Mouse (Mus musculus) hindbrain, postnatal 0 days (tissue): ENCODE results near the gene Cetn4. TPM values are rescaled to one million over a fixed set of nuclear protein-coding genes. Genes with fewer than 3 reads are reported as not detected.

Experiments
- ATAC-seq: fragments of 200-750 bp; cut with Nextera tagmentation; 2 replicates; pipeline ENCODE4 v1.8.0; 2017; ENCODE audit warnings: mild to moderate bottlenecking, moderate TSS enrichment, moderate library complexity
- DNase-seq: peaks from one replicate; pipeline ENCODE4 v3.0.0-alpha.2; 2015; ENCODE audit warnings: low spot score
- H3K27ac ChIP-seq: fragments of 300-500 bp; sonication (generic); 2 replicates; pipeline ENCODE4 v1.5.1; 2014; ENCODE audit warnings: mild to moderate bottlenecking
- H3K27me3 ChIP-seq: fragments of 300-500 bp; sonication (generic); 2 replicates; pipeline ENCODE4 v1.6.1; 2014; ENCODE audit warnings: low read length, mixed read lengths; ENCODE audit not compliant: insufficient read depth
- H3K36me3 ChIP-seq: fragments of 300-500 bp; sonication (generic); 2 replicates; pipeline ENCODE4 v1.6.1; 2014; ENCODE audit warnings: low read length, mixed read lengths; ENCODE audit not compliant: insufficient read depth
- H3K4me1 ChIP-seq: fragments of 300-500 bp; sonication (generic); 2 replicates; pipeline ENCODE4 v1.6.1; 2014; ENCODE audit warnings: antibody characterized with exemption, low read length, mixed read lengths; ENCODE audit not compliant: insufficient read depth
- H3K4me2 ChIP-seq: fragments of 300-500 bp; sonication (generic); 2 replicates; pipeline ENCODE4 v1.6.1; 2014; ENCODE audit warnings: low read depth, mild to moderate bottlenecking, low read length, moderate library complexity, mixed read lengths
- H3K4me3 ChIP-seq: fragments of 300-500 bp; sonication (generic); 2 replicates; pipeline ENCODE4 v1.5.1; 2014; ENCODE audit warnings: low read length
- H3K9ac ChIP-seq: fragments of 300-500 bp; sonication (generic); replicated peaks from 2 replicates; pipeline ENCODE4 v1.6.1; 2014; ENCODE audit warnings: mild to moderate bottlenecking, low read length, moderate library complexity, mixed read lengths
- H3K9me3 ChIP-seq: fragments of 300-500 bp; sonication (generic); 2 replicates; pipeline ENCODE4 v1.6.1; 2016; ENCODE audit warnings: low read length, mixed read lengths
- CTCF ChIP-seq: IDR thresholded peaks from 2 replicates; pipeline ENCODE4 v1.5.1; 2016; ENCODE audit warnings: antibody characterized with exemption, control low read depth, low read depth
- WGBS: fragments of 180-500 bp; shearing (Covaris S2); extraction: QIAGEN DNeasy Blood & Tissue Kit; methylation state at CpG from one replicate; pipeline ENCODE4 v1.1.7; 2014; 5-methylcytosine and 5-hydroxymethylcytosine counted together
- polyA plus RNA-seq: library from polyadenylated mRNA; unstranded; fragments of >200 nt; fragmentation: Nextera tagmentation; extraction: Ambion mirVana; gene quantifications from 2 replicates; pipeline ENCODE4 v1.2.1, GENCODE M21; 2015
- total RNA-seq: library from RNA; depleted of rRNA; stranded (reverse); fragments of >200 nt; gene quantifications from 2 replicates; pipeline ENCODE4 v1.2.3, GENCODE M21; 2014

Gene Cetn4
- total and polyA plus RNA-seq, 2 experiments from 2014 or later: 3.3 to 4.4 TPM

- 0 out of 2 replicates have a peak, but pooled peaks cover 3% of the 10 kb centered on the region for H3K4me1 ChIP-seq
- H3K36me3 ChIP-seq: no peaks in the 10 kb centered on the region
- ATAC-seq (peak; percentile 84), DNase-seq (peak; percentile 36)
- peak within 1 kb of the TSS; percentile 99 for H3K4me2 ChIP-seq
- WGBS: under 1% methylated on average over 75 of the region's 75 CpGs
- no peaks in the 10 kb centered on the region for H3K9me3 ChIP-seq
- no peak for TF ChIP-seq CTCF
- no peaks in the 10 kb centered on the region for H3K27me3 ChIP-seq
- H3K27ac ChIP-seq: no peak within 1 kb of the TSS
- peak within 1 kb of the TSS; percentile 66 for H3K4me3 ChIP-seq
- peak within 1 kb of the TSS; percentile 61 for H3K9ac ChIP-seq
Observed at GRCm38 (mm10) chr3:37348221-37349165, 36.0 kb upstream of the Cetn4 start, which contains the start of gene Fgf2. Gene Fgf2 (plus strand): TSS chr3:37348346.

- ATAC-seq (peak; percentile 22; the same call in 1 of the 2 replicates), DNase-seq (no peak)
- Histone ChIP-seq H3K4me2 (peak overlapping the region; percentile 99), H3K4me3 (no peak overlapping the region), H3K9ac (no peak overlapping the region), H3K27ac (no peak overlapping the region), H3K36me3 (no peaks in the 10 kb centered on the region), H3K27me3 (no peaks in the 10 kb centered on the region), H3K4me1 (0 out of 2 replicates have a peak, but pooled peaks cover 3% of the 10 kb centered on the region), H3K9me3 (no peaks in the 10 kb centered on the region)
- WGBS: 35% methylated on average over 9 of the region's 9 CpGs
- no peak for TF ChIP-seq CTCF
Observed at GRCm38 (mm10) chr3:37347671-37348070, 35.2 kb upstream of the Cetn4 start.

- Histone ChIP-seq H3K4me2 (no peak overlapping the region), H3K4me3 (no peak overlapping the region), H3K36me3 (no peaks in the 10 kb centered on the region), H3K4me1 (no peaks in the 10 kb centered on the region), H3K27ac (no peak overlapping the region), H3K9ac (no peak overlapping the region), H3K9me3 (no peaks in the 10 kb centered on the region), H3K27me3 (no peaks in the 10 kb centered on the region)
- TF ChIP-seq CTCF: no peak
- DNase-seq (no peak), ATAC-seq (no peak)
- WGBS: 63% methylated on average over 5 of the region's 5 CpGs
Observed at GRCm38 (mm10) chr3:37342811-37343210, 30.3 kb upstream of the Cetn4 start.

- TF ChIP-seq CTCF: peak; percentile 46
- 66% methylated on average over 5 of the region's 5 CpGs for WGBS
Observed at GRCm38 (mm10) chr3:37341110-37341509, 28.6 kb upstream of the Cetn4 start.

GRCm38 (mm10) chr3:37334053-37334452 is 21.5 kb upstream of the Cetn4 start:
- H3K27ac ChIP-seq: no peak overlapping the region
- no peaks in the 10 kb centered on the region for H3K4me1 ChIP-seq
- no peaks in the 10 kb centered on the region for H3K27me3 ChIP-seq
- H3K4me2 ChIP-seq: no peak overlapping the region
- no peak overlapping the region for H3K4me3 ChIP-seq
- 91% methylated on average over 4 of the region's 4 CpGs for WGBS
- no peaks in the 10 kb centered on the region for H3K9me3 ChIP-seq
- H3K36me3 ChIP-seq: no peaks in the 10 kb centered on the region
- no peak overlapping the region for H3K9ac ChIP-seq
- TF ChIP-seq CTCF: no peak
- ATAC-seq (no peak), DNase-seq (no peak)

More at GRCm38 (mm10) chr3:37341110-37341509, 28.6 kb upstream of the Cetn4 start:
- no peak overlapping the region for H3K4me3 ChIP-seq
- no peaks in the 10 kb centered on the region for H3K27me3 ChIP-seq
- H3K4me2 ChIP-seq: no peak overlapping the region
- no peak overlapping the region for H3K27ac ChIP-seq
- DNase-seq: peak; percentile 35
- no peak for ATAC-seq
- no peak overlapping the region for H3K9ac ChIP-seq
- no peaks in the 10 kb centered on the region for H3K9me3 ChIP-seq
- no peaks in the 10 kb centered on the region for H3K36me3 ChIP-seq
- H3K4me1 ChIP-seq: no peaks in the 10 kb centered on the region

- H3K9ac ChIP-seq: no peak overlapping the region
- H3K27ac ChIP-seq: no peak overlapping the region
- H3K4me3 ChIP-seq: no peak overlapping the region
- H3K4me1 ChIP-seq: no peaks in the 10 kb centered on the region
- no peak for TF ChIP-seq CTCF
- H3K27me3 ChIP-seq: no peaks in the 10 kb centered on the region
- ATAC-seq (no peak), DNase-seq (no peak)
- no peaks in the 10 kb centered on the region for H3K9me3 ChIP-seq
- 77% methylated on average over 6 of the region's 6 CpGs for WGBS
- no peak overlapping the region for H3K4me2 ChIP-seq
- H3K36me3 ChIP-seq: no peaks in the 10 kb centered on the region
Observed at GRCm38 (mm10) chr3:37331999-37332449, 19.5 kb upstream of the Cetn4 start.

GRCm38 (mm10) chr3:37329963-37330362 is 17.5 kb upstream of the Cetn4 start:
- Histone ChIP-seq H3K9me3 (no peaks in the 10 kb centered on the region), H3K27me3 (no peaks in the 10 kb centered on the region), H3K4me3 (no peak overlapping the region), H3K4me1 (no peaks in the 10 kb centered on the region), H3K9ac (no peak overlapping the region), H3K4me2 (no peak overlapping the region), H3K36me3 (no peaks in the 10 kb centered on the region), H3K27ac (no peak overlapping the region)
- DNase-seq (no peak), ATAC-seq (no peak)
- TF ChIP-seq CTCF: no peak
- 93% methylated on average over 1 of the region's 1 CpGs for WGBS
